Mouse (Mus musculus) testis, postnatal 14 days (tissue): Measurements from ENCODE around the gene Zfp827.

Source experiments
- DNase-seq: peaks from one replicate; pipeline ENCODE4 v3.0.0; 2021; ENCODE audit warnings: low spot score

Gene Zfp827

DNA sequence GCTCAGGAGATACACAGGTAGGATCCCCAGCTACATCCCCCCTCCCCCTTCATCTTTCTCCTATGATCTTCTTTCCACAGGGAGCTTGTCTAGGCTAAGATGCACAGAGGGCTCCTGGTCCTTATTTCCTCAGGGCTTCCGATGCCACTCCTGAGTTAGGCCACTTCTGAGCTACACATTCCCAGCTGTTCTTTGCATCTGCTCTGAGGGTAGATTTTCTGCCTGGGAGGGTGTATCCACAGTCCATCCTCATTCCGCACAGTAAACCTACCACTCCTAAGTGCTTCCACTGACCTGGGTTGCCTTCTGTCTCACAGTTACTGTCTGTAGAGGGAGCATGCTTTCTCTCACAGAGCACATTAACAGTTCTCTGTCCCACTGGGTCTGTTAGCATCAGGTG is 37.7 kb downstream of the Zfp827 start:
- DNase-seq = no peak

DNA sequence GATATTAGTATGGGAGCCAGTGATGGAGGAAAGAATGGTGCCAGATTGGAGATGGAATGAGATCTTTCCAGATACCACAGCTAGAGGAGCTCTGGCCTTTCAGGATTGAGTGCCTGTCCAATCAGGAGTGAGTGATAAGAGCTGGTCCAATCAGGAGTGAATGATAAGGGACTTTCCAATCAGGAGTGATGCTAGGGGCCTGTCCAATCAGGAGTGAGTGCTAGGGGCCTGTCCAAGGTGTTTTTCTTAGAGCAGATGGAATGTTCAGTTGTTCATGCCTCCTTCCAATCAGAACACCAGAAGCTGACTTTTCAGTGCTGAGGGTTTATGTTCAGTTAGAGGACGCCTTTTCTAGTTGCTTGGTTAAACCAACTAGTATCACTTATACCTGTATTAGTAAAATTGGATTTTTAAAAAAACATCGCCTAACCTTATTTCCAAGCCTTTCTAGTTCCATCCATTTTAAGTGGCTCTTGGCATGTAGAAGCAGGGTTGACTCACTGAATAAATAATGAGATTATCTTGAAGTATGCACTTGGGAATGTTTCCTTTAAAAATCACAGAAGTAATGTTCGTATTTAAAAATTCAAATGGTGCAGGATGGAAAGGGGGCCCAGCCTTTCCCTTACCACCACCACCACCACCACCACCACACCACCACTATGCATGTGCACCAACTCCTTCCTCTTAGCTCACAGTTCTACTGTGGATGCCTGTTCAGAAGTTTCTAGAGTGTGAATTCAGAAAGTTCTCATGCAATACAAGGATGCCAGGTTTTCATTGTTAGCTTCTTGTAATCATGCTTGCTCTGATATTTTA is 39.8 kb downstream of the Zfp827 start:
- no peak for DNase-seq

DNA sequence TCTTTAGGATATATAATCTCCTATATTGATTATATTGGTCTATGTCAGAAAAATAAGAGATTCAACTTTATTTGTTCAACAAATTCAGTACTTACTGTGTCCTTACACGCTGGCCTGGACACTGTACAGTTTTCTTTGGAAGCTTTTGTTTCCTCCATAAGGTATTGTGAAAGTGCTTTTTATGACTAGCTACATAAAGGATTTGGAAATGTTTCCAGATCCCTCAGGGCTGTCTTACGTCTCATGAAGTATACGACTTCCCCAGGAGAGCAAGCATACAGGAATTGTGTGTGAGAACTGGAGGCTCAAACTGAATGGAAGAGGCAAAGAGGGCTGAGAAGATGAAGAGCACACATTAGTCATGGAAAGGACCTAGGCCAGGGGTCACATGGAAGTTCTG is 45.1 kb downstream of the Zfp827 start:
- no peak for DNase-seq

DNA sequence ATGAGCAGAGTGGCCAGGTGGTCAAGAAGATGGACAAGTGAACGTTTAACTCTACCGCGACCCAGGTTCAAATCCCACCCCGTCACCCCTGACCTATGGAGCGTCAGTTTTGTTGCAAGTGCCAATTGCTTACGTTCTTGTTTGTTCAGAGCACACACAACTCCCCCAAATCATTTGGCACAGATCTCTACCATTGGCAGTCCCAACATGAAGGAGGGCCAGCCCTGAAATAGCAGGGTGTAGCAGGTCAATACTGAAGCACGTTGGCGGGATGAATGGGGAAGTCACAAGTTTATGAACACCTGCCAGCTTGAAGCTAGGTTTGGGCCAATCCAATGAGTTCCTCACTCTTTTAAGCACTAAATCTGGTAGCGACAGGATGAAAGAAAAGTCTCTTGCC is 46.7 kb downstream of the Zfp827 start:
- peak; percentile 20 for DNase-seq

DNA sequence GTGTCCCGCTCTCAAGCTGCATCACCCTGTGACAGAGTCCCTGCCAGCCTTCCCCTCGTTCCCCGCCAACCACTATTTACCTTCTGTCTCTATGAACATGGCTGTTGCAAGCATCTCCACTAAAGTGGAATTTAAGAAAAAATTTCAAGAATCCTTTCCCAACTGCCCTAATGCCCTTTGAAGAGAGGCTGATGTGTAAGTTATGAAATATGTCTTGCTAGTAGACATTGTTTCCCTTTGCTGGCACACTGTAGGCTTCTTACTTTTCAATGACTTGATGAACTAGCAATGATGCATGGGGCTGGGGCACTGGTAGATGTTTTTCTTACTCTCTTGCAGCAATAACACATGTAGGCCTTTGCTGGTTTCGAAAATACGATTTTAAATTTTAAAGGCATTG is 49.0 kb downstream of the Zfp827 start:
- DNase-seq = no peak

DNA sequence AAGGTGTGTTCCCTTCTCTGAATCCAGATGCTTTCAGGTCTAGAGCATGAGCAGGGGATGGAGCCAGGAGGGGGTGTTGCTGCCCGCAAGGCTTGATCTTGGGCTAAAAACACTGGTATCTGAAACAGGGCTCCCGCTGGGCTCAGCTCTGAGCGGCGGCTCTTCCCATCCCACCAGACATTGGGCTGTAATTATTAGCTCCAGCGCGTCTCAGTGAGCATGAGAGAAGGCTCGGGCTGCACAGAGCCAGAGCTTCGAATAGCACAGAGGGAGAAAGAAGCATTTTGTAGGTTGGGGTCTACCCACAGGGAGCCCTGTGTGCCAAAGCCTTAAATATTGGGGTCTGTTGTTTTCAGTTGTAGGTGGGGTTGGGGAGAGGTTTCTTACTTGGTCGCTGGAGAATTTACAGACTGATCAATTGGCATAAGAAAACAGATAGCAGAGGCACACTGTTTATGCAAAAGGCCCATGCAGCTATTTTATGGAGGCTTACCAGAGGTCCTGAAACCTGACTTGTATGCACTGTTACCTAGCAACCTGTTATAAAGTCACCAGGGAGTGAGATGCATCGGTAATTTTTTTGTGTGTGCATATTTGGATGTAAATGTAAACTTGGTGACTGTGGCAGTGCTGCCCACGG is 50.4 kb downstream of the Zfp827 start:
- no peak for DNase-seq

DNA sequence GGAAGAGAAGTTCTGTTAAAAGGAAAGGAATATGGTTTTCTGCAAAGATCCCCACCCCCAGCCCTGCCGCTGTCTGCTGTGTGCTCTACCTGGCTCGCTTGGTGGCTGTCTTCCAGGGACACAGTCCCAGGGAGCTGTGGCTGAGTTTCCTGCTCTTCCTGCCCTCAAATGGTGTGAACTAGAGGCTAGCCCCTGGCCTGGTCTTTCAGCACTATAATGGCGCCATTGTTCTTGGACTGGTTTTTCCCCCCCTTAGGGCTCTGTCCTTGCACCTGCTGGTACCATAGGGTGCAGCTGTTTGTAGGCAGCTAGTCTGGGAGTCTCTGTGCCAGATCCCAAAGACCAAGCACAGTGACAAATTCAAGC is 50.9 kb downstream of the Zfp827 start:
- no peak for DNase-seq

DNA sequence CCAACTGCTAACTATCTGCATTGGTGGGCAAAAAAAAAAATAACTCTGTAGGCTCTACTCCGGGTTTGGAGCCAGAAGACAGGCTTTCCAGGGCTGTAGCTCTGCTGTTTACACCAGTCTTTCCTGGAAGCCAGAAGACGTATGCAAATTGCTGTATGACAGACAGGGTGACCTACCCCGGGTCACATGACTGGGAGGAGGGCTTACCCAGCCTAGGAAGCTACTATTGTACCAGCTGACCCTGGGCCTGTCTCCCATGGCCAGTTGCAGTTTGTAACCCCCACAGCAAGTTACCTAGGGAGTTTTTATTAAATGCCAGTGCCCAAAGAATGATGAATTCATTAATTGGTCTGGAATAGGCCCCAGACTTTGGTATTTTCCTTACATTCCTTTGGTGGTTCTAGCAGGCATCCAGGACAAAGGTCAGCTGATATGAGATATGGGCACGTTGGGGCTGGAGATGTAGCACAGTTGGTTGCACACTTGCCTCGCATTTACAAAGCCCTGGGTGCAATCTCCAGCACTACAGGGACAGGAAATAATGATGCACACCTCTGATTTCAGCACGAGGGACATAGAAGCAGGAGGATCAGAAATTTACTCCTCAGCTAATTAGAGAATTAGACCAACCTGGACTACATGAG is 52.0 kb downstream of the Zfp827 start:
- no peak for DNase-seq

DNA sequence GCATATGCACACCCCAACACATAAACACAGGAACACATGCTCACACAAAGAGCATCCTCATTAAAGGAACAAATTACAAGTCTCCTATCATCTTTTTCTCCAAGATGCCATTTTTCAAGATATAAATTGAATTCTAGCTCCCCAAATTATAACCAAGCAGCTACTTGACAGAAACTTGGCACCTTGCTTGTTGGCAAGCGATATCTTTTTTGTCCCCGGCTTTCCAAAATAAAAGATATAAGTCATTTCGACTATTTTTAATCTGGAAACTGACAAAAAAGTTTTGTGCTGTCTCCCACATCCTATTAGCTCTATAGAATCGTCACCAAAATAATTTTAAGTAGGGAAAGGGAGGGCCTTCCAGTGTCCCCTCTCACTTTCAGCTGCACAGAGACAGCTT is 53.1 kb downstream of the Zfp827 start:
- no peak for DNase-seq

DNA sequence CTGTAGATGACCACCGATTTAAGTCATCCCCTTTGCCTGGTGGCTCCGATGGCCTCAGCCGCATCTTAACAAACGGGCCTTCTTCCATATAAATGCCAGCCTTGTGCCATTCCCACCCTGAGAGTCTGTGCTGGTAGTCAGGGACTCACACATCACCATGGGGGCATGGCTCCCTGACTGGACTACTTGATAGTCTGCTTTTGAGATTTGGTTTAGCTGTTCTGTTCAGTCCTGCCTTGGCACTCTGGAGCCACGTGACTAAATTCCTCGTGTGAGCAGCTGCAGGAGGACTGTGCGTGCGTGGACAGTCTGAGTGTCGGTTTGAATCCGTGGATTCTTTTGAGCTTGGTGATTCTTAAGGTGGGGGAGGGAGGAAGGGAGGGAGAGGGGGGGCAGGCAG is 53.7 kb downstream of the Zfp827 start:
- DNase-seq = no peak

DNA sequence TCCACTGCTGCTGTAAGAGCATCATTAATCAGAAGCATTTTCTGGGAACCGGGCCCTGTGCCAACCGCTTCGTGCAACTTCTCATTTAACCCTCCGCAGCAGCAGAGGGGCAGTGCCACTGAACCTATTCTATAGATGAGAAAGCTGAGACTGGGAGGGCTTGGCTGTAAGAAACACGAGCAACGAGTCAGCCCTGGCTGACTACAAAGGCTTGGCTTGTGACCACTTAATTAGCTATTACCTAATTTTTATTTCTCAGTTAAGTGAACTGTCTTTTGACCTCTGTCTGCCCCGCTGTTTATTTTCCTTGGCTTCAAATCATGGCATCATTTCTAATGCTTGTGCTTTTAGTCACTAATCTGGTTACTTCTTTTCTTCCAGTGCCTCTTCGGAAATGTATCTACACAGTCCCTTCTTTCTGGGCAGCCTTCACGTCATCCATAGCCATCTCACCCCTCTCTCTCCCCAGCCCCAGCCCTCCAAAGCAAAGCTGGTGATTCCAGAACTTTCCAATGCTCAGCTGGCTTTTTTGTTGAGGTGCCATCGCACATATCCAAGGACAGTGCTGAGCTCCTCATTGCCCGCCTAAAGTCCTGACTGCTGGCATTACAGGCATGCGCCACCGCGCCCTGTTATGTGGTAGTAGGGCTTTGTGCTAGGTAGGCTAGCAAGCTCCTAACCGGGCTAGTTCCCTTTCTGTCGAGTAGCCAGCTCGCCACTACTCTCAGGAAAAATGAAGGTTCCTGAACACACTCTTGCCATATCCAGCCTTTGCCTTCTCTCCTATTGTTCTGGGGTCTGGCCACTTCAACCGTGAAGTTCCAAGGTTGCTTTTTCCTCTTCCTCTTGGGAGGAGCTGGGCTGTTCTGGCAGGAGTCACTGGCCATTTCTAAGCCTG is 55.5 kb downstream of the Zfp827 start:
- DNase-seq = peak; percentile 19

DNA sequence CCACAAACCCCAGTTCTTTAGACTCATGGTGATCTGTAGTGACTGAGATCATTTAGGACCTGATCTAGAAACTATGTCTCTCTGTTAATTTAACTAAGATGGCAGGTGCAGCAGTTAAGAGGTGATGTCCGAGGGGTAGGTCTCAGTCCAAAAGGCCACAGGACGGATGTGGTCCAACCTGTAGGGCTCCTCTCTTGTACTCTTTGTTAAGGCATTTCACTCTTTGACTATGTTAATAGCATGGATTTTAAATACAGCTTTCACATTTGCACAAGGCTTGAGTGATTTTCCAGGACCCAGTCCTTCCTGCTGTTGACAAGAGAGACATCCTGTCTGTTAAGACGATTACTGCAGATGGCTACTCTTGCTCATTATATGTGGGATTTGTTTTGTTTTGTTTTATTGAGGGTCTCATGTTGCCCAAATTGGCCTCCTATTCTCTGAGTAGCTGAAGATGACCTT is 56.2 kb downstream of the Zfp827 start:
- no peak for DNase-seq

DNA sequence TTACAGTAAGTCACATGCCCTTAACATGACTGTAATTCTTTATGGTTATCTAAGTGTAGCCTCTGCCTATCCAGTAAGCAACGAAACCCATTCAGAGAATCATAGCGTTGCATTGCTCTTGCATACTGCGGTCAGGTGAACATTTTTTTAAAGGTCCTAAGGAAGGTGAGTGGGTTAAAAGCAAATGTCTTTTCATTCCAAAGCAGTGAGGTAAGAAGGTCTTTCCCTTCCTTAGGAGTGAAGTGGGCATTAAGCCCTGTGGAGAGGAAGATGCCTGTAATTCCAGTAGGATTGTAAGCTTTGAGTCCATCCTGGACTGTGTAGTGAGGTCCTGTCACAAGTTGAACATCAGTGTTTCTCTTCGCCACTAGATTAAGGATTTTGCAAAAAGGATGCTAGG is 66.2 kb downstream of the Zfp827 start:
- DNase-seq = no peak

DNA sequence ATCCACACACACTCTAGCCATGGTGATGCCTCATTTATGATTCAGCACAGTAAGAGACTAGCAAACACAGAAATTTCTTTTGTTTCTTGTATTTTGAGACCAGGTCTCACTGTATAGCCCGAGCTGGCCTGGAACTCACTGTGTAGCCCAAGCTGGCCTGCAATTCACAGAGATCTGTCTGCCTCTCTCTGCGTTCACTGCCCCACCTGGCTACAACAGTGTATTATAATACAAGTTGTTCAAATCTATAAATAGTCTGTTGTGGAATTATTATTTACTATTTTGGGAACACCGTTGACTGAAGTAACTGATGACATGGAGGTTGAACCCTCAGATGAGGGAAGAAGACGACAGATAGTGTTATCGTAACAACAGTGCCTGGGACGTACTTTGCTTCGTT is 66.9 kb downstream of the Zfp827 start:
- no peak for DNase-seq

DNA sequence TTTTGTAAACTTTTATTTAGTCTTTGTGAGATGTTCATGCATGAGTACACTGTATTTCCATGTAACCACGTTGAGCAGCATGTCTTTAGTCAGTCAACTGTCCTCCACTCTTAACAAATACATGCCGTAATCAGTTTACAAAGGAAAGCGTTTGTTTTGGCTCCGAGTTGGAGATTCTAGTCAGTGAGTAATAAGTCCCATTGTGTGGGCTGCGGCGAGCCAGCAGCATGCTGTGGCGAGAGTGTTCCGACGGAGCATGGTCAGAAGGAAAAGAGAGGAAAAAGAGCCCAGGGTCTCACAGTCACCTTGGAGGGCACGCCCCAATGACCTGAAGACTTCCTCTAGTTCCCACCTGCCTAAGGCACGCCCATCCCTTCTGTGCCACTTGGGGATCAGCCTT is 68.7 kb downstream of the Zfp827 start:
- no peak for DNase-seq

DNA sequence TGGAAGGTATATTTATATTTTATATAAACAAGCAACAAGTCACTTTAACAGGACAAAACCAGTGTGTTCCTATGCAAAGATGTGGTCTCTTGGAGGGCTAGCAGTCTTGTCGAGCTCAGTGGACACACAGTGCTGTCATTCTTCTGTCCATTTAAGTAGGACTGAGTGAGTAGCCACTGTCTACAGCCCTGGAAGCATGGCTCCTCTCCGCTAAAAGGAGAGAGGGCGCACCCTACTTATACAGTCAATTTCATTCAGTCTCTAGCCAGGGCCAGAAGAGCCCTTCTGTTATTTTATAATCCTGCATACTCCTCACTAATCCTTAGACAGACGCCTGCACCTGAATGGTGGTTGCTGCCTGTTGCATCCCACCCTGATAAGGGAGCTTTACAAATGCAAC is 74.5 kb downstream of the Zfp827 start:
- DNase-seq = no peak

DNA sequence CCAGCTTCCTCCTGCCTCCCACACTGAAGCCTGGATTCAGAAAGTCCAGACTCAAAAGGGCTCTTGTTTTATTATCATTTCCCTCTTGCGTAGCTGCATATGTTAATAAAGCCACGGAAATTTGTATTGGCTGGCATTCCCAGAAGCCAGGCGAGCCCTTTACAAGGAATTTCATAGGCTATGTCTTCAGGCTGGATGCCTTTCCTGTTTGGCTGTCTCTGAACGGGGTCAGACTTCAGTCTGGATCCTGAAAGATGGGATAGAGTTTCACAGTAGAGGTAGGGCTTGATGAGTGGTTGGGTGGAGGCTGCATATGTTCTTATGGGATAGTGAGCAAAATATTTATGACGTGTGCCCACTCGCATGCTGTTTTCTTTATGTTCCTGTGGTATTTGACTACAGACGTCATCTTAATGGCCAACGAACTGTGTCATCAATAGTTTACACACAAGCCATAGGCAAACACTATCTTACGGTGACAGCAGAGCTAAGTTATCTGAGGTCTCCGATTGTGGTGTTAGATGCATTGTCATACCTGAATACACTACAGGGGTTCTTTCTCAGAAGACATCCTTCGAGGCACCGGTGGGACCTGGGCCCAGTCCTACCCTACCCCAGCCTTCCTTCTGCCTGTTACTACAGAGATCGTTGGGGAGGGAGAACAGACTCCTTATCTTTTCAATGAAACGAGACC is 75.1 kb downstream of the Zfp827 start:
- no peak for DNase-seq

DNA sequence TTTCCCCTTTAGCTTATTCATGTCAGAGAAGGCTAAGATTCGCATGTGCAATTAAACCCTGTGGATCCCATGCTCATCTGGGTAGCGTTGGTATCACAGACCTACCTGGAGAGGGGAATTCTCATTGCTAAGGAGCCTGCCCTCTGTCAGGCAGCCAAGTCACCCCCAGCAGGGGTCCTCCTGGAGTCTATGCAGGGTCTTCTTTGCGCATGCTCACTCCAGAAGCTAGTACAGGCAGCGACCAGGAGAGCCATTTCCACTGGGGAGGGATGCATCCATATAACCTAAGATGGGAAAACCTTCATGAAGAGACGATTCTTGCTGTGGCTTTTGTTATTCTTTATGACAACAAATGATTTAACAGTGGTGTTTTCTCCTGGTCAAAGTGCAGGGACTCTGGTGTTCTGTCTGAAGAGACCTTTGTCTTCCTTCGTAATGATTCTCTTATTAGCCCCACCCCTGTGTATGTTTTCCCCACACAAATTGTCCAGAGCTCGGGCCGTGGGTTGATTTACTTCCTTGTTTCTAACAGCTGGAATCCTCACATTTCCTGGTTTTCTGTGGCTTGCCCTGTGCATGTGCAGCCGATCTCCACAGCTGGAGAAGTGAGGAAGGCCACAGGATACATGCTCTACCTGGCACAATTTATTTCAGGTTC is 75.8 kb downstream of the Zfp827 start:
- DNase-seq = no peak

DNA sequence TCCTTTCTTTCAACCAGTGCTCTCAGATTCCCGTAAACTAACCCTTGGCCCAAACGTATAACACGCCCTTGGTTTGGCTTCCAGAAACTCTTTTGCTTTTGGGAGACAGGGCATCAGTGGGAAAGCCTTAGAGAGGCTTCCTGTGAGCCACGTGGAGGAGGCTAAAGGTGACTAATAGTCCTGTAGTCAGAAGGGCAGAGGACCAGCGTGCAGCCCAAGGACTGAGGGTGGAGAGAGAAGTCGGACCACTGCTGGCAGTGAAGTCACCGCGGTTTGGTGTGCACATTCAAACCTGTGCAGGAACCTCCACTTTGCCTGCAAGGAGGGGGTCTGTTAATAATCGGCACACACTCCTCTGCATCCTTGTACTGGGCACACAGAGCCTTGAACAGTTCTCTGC is 76.4 kb downstream of the Zfp827 start:
- DNase-seq = no peak

DNA sequence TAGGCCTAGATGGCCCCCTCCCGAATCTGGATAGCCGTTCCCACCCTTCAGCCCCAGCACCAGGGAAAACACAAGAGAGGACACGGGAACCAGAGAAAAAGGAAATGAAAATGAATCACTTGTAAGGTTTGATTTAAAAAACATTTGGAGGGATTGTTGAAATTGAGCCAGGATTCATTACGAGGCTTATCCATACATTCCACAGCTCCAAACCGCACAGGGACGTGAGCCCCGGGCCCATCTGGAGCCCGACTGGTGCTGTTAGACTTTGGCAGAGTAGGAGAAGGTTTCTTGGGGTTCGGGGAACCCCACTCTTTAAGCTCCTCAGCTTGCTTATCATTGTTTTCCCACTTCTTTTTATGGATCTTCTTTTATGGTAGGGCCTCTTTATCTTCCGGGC is 76.9 kb downstream of the Zfp827 start:
- DNase-seq = no peak

DNA sequence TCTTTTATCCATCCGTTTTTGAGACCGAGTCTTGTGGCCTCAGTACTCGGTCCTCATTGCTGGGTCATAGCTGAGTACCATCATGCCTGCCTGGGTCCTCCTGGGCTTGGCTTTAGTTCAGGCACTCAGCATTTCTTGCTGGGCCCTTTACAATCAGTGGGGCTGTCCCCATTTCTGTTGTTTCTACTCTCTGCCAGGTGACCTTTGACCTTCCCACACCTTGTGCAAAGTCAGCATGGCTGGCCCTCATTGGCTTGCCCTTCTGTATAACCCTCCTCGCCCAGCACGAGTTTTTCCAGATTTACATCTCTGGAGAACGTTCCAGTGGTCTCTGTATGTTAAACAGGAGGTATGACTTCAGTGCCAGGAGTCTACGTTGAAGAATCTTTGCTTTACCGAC is 83.2 kb downstream of the Zfp827 start:
- DNase-seq = no peak
